Mouse (Mus musculus) adrenal gland, postnatal 14 days (tissue): Measurements from ENCODE around the gene Fastk. TPM values are rescaled to one million over a fixed set of nuclear protein-coding genes. Genes with fewer than 3 reads are reported as not detected.

ENCODE experiments used
- DNase-seq: peaks from one replicate; pipeline ENCODE4 v3.0.0; 2021; ENCODE audit warnings: mixed read lengths
- total RNA-seq: library from RNA; stranded (reverse); gene quantifications from 2 replicates; pipeline ENCODE4 v1.2.3, GENCODE M21; 2021

Gene Fastk
- total RNA-seq, 1 experiment from 2014 or later = 113 TPM

GRCm38 (mm10) chr5:24453283-24453984 is 8.3 kb upstream of the Fastk start:
- no peak for DNase-seq

DNA sequence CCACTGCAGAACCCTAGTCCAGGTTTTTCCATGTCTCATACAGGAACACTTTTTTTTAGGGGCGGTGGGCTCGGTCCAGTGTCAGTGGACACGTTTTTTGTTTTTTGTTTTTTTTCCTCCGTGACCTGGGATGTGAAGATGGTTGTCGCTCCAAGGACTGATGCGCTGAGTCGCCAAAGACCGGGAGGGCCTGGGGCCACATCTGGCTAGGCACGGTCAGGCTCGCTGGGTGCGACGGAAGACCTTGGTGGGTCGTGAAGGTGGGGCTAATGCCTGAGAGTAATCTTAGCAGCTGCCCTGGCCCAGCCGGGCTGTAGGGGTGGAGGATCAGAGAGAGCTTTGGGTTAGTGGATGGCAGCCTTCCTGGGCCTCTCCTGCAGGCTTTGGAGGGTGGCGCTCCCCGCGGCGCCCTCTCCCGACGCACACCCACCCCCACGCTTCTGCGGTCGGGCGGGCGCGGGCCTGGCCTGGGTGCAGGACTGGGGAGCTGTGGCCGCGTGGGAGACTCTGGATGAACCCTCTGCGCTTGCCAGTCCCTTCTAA is 7.7 kb upstream of the Fastk start:
- DNase-seq = peak; percentile 58

- peak; percentile 64 for DNase-seq
These were observed 7.1 kb upstream of the Fastk start, which contains the start of gene Agap3 for GRCm38 (mm10) chr5:24452030-24452690. Gene Agap3 (plus strand): TSS chr5:24452177.

DNA sequence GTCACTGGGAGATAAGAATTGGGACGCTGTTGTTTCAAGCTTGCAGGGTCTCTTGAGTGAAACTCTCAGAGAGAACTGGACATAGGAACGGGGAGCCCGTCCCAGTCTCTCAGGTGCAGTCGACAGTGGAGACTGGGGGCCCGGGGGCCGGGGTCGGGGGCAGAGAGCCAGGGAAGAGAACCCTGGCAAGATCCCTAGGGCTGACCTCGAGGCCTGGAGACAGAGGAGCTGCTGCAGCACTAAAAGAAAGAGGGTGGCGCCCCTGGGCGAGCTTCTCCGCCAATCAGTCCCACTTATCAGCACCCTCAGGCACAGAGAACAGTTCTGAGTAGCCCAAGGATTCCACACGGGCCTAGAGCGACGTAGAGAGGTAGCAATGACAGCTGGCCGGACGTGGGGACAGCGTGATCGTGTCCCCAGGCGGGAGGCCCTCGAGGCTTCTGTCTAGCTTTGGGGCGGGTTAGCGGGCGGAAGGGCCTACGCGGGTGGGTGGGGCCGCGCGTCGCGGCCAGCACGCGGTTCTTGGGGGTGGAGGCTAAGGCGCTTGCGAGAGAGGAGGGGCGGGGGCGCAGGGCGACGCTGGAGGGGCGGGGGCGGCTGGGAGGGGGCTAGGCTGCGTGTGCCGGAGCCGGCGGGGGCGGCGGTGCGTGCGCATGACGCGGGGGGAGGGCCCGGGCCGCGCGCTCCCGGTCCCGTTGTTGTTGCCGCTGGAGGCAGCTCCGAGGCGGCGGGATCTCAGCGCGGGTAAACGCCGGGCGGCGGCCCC is 6.4 kb upstream of the Fastk start:
- peak; percentile 93 for DNase-seq

DNA sequence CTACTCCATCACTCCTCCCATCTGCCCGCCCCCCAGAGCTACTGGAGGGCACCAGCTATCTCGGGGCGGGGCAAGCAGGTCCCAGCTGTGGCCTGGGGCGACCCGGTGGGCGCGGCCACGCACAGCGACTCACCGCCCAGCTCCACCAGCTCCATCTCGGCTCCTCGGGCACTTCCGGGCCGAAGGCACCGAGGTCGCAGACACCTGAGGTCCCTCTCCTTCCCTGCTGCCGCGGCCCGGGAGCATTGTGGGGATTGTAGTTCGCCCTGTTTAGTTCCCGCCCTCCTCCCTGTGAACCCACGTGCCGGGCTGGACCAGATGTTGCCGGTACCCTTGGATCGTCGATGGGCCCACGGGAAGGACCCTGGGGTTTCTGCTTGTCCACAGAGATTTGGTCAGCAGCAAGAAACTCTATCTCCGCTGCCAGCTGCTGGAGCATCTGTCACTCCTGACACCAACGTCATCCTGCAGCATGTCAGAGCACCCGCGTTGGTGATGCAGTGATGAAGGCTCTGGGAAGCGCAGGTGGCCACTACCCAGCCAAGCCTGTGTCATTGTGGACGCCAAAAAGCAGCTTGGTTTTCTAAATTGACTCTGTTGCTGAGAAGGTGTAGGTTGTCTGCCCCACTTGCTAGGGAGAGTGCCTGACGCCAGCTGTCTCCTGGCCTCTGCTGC is 2.7 kb upstream of the Fastk start, which contains the start of gene Tmub1:
Tmub1 (minus strand) TSS at position 231 of the 675 bp plus-strand sequence.
- DNase-seq = peak; percentile 90

DNA sequence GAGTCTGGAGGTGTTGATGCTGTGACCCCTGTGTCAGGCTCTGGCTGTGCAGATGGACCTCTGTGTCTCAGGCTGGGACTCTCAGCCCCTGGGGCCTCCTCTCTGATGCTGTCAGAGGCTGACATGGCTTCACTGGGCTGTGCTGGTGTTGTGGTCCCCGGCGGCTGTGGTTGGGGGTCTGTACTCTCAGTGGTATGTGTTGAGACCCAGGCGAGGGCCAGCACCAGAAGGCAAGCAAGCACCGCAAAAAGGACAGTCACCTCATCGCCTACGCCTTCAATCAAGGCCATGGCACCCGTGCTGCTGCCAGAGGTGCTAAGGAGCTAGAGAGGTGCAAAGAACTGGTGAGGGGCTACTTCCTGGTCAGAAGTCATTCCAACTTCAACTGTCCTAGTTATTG is 1.5 kb upstream of the Fastk start:
- no peak for DNase-seq

- peak; percentile 47 for DNase-seq
These were observed 467 bp upstream of the Fastk start for GRCm38 (mm10) chr5:24445428-24446080.

GRCm38 (mm10) chr5:24443927-24444326 is 1.2 kb downstream of the Fastk start:
- no peak for DNase-seq

DNA sequence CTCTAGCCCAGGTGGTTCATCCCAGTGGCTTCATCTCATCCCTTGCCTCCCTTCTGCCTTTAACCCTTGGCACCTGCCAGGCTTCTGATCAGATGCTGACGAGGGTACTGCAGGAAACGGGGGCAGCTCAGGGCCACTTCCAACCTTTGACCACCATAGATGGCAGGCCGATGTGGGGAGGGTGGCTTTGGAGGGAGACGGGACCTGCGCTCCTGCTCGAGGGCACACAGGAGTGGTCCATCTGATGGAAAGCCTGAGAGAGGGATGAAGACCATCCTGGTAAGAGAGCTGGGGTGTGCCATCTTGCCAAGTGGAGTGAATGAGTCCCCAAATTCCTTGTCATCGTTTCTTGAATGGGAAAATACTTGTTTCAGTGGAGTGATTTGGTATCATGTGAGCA is 1.9 kb downstream of the Fastk start:
- no peak for DNase-seq

DNA sequence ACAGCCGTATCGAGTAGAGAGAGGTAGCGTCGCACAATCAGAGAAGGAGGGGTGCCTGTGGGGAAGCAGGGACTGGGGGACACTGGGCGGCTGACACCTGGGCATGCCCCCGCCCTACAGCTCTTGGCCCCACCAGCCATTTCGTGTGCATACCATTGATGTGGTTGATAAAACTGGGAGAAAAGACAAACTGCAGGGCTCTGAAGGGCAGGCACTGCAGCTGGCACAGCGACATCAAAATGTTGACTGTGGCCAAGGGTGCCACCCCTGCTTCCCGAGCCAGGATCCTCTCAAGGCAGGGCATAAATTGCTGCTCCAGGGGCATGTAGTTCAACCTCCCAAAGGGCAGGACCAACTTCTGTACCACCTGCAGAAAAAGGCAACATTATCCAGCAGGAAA is 3.1 kb downstream of the Fastk start:
- DNase-seq = no peak

GRCm38 (mm10) chr5:24441187-24441586 is 3.9 kb downstream of the Fastk start:
- no peak for DNase-seq

DNA sequence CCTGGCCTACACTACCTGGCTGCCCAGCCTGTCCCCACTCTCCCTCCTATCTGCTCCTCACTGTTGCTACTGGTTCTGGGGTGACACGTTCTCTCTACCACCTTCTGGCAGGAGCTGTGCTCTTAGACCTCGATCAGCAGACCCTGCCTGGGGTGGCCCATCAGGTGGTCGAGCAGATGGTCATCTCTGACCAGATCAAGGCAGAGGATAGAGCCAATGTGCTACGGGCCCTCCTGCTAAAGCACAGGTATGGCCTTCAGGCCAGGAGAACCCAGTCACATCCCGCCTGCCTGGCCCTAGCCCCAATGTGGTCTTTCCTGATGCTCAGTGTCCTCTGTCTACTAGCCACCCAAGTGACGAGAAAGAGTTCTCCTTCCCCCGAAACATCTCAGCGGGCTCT is 11.1 kb downstream of the Fastk start:
- DNase-seq = no peak

- peak; percentile 68 for DNase-seq
These were observed 16.5 kb downstream of the Fastk start for GRCm38 (mm10) chr5:24428596-24428995.

DNA sequence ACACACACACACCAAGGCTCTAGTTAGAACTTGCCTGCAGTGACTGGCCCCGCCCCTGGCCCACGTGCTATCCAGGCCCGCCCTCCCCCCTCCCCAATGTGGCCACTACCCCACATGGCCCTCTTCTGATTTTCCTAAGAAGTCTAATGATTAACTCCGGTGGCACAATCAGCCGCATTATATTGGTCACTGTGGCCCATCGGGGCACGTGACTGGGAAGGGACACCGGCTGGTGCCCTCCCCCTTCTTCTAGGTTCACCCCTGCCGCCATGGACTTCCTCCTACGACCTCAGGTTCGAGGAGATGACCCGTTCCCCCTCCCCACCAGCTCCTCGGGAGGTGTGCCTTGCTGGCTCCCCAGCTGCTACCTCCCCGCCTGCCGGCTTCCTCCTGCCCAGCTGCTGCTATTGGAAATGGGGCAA is 17.1 kb downstream of the Fastk start:
- DNase-seq = peak; percentile 24

DNA sequence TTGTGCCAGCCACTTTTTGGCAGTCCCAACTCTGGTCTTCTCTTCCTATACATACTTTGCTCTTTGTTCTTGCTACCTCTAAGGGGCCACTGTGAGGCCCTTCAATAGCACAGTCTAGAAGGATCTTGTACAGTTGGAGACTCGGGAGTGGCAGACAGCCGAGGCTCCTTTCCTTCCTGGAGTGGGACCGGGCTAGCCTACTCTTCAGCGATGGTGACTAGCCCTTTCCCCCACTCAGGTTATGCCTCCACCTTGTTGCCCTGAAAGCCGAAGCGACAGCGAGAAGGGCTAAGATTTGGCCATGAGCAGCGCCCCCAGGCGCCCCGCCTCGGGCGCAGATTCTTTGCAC is 17.8 kb downstream of the Fastk start:
- no peak for DNase-seq

DNA sequence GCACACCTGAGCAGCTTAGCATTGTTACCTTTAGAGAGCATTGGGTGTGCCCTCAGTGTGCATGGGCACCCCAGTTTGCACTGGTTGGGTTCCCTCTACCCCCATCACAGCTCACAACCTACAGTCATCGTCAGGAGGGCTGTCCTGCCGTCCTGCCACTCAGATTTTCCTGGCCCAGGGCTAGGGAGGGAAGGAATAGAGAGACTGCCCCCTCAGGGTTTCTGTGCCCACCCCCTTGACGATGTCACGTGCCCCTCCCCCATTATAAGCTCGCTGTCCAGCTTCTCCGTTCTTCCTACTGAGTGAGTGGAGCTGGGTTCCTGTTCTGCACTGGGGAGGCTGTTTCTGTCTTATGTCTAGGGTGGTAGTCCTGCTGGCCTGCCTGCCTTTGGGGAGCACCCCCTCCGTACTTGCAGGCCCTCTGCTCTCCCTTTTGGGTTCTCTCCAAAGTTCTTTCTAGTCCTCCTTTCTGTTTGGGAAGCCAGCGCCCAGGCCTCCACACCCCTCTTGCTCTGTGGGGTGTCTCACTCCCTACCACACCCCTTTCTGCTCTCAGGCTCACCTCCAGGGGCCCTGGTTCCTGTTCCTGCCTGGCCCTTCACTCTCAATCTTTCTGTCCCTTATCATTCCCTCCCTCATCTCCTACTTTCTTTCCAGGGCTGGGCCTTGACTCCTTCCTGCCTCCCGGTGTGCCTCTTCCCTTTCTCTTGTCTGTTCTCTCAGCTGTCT is 18.4 kb downstream of the Fastk start:
- no peak for DNase-seq

DNA sequence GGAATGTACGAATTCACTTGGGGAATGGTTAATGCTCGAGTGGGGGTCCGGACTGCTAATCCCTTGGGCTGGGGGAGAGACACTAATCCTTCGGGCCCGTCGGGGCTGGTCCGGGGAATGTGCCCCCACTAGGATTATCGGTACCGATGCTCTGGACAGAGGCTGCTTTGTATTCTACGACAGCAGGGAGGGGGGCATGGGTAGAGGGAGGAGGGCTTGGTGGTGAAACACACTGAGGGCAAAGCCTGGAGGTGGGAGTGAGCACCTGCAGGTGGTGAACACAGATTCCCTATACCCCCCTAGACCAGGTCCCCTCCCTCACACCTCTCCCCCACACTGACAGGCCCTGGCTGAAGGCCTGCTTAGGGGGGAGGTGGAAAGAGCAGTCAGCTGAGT is 19.1 kb downstream of the Fastk start:
- DNase-seq = no peak

DNA sequence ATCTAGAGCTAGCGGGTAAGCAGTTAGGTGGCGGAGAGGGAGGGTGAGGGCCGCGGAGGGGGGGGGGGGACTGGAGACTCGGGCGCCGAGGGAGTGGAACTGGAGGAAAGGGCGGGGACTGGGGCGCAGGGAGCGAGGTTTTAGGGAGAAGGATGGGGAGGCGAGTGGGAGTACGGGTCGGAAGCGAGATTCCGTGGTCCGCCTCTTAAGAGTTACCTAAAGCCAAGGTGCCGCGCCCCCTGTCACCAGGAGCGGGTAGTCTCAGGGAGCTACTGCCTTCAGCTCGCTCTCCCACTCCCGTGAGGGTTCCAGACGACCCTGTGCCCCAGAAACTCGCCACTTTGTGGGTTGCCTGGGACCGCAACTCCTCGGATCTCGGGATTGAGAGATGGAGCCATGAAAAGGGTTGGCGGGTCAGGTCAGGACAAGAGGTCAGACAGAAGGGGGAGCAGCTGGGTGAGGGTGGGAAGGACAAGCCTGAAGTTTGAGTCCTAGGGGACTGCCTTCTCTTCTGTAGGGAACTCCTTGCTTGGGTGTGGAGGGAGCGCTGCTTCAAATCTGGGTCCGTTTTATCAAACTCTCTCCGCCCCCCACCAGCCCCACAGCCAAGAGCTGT is 19.6 kb downstream of the Fastk start:
- no peak for DNase-seq

- DNase-seq = peak; percentile 93
These were observed 20.2 kb downstream of the Fastk start for GRCm38 (mm10) chr5:24424861-24425411.
